In the genomic region with DNA sequence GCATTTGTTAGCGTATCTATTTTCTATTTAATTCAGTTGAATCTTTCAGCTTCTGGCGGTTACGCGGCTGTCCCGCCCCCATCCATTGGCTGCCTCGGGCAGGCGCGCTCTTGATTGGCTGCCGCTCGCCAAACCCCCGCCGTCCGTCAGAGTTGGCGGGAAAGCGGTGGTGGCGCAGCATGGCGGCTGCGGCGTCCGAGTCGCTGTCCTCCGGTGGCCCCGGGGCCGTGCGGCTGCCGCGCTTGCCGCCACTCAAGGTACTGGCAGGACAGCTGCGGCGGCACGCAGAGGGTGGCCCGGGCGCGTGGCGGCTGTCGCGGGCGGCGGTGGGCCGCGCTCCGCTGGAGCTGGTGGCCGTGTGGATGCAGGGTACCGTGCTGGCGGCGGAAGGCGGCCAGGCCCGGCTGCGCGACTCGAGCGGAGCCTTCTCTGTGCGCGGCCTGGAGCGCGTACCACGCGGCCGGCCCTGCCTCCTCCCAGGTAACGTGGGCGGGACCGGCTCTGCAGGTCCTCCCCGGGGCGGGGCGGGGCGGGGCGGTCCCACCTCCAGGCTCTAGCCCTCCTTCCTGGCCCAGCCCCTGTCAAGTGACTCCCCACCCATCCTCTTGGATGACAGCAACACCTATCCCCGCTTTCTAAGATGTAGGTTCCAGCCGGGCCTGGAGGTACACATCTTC, we compare ENCODE assay signal across 8 mouse cellular contexts. TPM values are rescaled to one million over a fixed set of nuclear protein-coding genes. Genes with fewer than 3 reads are reported as not detected.
A peak's percentile ranks its signal among the peaks of the same experiment; 100 is the strongest.
DNase-seq lines count a peak whose midpoint lies in the region; ATAC-seq lines count a peak whose summit lies in the region.

A gene (plus strand): TSS at position 149 of the 677 bp plus-strand sequence.

- H3K4me1 ChIP-seq in hindbrain, embryonic 14.5 days (replicated peaks; ENCODE audit: control insufficient read depth, insufficient read depth, low read length), result 0 out of 2 replicates have a peak, but pooled peaks cover 3% of the 10 kb centered on the region

- no peaks in the 10 kb centered on the region for H3K36me3 ChIP-seq in hindbrain, embryonic 14.5 days (replicated peaks; ENCODE audit: control insufficient read depth, insufficient read depth)

- no peak within 1 kb of the TSS for H3K27ac ChIP-seq in hindbrain, embryonic 14.5 days

- WGBS in hindbrain, embryonic 14.5 days, result 1% methylated on average over 63 of the region's 69 CpGs

- H3K9ac ChIP-seq in hindbrain, embryonic 14.5 days, result peak within 1 kb of the TSS; percentile 56

- peak within 1 kb of the TSS; percentile 81 for H3K4me3 ChIP-seq in hindbrain, embryonic 14.5 days (replicated peaks; ENCODE audit: low read length)

- H3K9me3 ChIP-seq in hindbrain, embryonic 14.5 days (ENCODE audit: control insufficient read depth, low read length), result no peaks in the 10 kb centered on the region

- peak within 1 kb of the TSS; percentile 91 for H3K4me2 ChIP-seq in hindbrain, embryonic 14.5 days (replicated peaks)

- peak; percentile 88 for DNase-seq in R1 (ENCODE audit: low read depth, low spot score)
- peak; percentile 88 to 92 for DNase-seq in cerebellum, postnatal 14 days
- DNase-seq in frontal cortex, postnatal 25 days (ENCODE audit: low spot score in 2 of 2), result peak; percentile 49 to 67
- DNase-seq in hindbrain, embryonic 14.5 days (ENCODE audit: low spot score), result peak; percentile 89
- DNase-seq in layer of hippocampus, postnatal 36 days, result peak; percentile 81 to 82
- DNase-seq in lung, postnatal 25 days (ENCODE audit: low spot score), result peak; percentile 88
- DNase-seq in retina, adult 2 months (ENCODE audit: low read depth, low spot score), result peak; percentile 44
- DNase-seq in thymus, postnatal 25 days, result peak; percentile 89

- H3K27me3 ChIP-seq in hindbrain, embryonic 14.5 days (ENCODE audit: control insufficient read depth, insufficient read depth, low read length), result no peaks in the 10 kb centered on the region

- peak; percentile 93 for ATAC-seq in hindbrain, embryonic 14.5 days (ENCODE audit: low FRiP score)

RNA-seq across cellular contexts. Expression of the gene that starts here (rescaled TPM):
- polyA plus RNA-seq in hindbrain, embryonic 14.5 days (2014; fragmentation: Nextera tagmentation; extraction: Ambion mirVana), result 0.47 and 0.57 TPM in 2 replicates
- total RNA-seq in layer of hippocampus, postnatal 36 days (2021), result under 1 TPM; 0.20 to 0.28 TPM

Comparison
In these comparisons a context has a peak if more than half of its experiments do, and no peak if none do; other contexts are left out.
1. Peak in DNase-seq, ATAC-seq, H3K4me3 ChIP-seq, H3K9ac ChIP-seq and H3K4me2 ChIP-seq in hindbrain, embryonic 14.5 days; RNA of the gene not detected or under 1 TPM.
2. Peak in DNase-seq in layer of hippocampus, postnatal 36 days; RNA of the gene not detected or under 1 TPM.